Mouse (Mus musculus): ENCODE results near the gene Ptx4.
A peak's percentile ranks its signal among the peaks of the same experiment; 100 is the strongest.

The Ptx4 gene

DNA sequence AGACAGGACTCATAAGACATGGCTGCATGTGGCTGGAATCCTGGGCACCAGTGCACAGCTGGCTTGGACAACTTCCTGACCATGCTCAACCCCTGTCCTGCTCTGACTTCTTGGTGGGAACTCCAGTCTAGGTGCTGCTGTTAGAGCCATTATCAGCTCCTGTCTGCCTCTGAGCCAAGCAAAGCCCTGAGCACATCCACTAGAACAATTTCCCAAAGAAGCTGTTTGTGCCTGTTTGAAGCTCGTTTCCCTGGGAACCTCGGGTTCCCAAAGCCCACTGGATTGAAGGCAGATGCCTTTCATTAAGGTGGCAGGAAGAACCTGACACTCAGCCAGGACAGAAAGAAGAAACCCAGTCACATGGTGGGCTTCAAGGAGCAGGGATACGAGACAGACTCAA is at the start of gene Ptx4:
Gene Ptx4 (plus strand): TSS at position 355 of the 400 bp plus-strand sequence.
- no peak for DNase-seq (ENCODE audit: low spot score)

DNA sequence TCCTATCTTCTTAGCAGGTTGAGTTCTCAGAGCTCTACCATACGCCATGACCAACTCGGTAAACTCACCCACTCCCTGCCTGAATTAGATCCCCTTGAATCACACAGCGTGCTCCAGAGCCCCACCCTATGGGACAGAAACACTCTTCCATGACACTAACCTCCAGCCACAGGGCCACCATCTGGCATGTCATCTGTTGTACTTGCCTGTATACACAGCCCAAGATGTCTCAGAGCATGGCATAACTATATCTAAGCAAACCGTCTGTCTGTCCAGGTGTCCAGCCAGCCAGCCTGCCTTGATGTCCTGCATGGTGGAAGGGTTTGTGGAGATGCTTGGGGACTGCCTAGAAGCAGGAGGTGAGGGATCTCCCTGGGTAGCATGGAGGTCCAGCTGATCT is 43.7 kb upstream of the Ptx4 start:
- no peak for DNase-seq (ENCODE audit: low spot score)

DNA sequence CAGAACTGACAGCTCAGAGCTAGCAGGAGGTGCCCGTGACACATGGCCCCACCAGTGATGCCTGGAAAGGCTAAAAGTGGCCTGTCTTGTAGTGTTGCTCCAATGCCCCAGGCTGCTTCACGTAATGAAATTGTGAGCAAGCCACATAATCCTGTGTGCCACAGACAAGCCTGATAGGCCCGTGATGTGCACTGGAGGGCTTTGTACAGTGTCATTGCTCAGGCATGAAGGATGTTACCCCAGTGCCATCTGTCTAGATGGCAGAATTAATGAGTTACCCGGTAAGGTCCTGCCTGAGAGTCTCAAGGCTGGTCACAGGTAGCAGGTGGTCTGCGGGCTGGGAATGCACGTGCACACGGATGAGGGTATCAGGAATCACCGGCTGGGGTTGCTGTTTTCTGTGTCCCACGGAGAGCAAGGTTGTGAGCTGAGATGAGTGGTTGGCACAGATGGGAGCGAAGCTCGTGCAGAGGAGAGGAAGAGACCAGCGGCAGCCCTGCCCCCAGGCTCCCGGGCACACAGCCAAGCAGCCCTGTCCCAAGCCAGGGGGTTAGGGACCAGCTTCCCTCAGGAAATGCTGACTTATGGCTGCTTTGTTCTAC is 42.7 kb upstream of the Ptx4 start:
- peak; percentile 60 for DNase-seq (ENCODE audit: low spot score)

DNA sequence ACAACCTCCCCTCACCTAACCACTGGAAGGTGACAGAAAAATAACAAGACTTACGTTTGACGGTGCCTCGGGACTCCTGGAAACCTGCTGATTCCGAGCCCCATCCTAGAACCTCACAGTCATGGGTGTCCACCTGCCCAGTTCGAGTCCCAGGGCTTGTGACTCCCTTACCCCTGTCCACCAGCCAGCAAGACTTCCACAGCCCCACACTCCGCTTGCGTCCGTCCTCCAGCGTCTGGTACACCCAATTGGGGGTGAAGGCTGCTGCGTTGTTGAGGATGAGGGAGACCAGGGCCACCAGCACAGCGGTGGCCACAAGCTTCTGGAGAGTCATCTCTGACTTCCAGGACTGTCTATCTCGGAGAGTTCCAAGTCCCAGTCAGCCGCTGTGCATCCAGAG is 40.4 kb upstream of the Ptx4 start:
- no peak for DNase-seq (ENCODE audit: low spot score)

DNA sequence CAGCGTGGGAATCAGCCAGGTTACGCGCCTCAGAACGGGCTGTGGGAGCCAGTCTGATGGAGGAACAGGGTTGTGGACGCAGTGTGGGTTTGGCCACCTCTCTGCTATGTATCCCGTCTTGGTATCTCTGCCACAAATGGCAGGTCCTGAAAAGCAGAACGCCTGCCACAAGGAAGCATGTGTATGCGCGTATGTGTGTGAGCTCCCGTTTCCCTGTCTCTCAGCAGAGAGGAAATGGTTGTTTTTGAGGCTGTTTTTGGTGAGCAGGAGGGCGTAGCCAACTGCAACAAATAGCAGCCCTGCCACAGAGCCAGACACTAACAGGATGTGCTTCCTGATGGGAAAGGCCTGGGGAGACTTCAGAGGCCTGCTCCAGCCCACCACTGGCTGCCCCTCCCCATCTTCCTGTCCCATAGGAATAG is 39.6 kb upstream of the Ptx4 start:
- DNase-seq (ENCODE audit: low spot score): peak; percentile 23

DNA sequence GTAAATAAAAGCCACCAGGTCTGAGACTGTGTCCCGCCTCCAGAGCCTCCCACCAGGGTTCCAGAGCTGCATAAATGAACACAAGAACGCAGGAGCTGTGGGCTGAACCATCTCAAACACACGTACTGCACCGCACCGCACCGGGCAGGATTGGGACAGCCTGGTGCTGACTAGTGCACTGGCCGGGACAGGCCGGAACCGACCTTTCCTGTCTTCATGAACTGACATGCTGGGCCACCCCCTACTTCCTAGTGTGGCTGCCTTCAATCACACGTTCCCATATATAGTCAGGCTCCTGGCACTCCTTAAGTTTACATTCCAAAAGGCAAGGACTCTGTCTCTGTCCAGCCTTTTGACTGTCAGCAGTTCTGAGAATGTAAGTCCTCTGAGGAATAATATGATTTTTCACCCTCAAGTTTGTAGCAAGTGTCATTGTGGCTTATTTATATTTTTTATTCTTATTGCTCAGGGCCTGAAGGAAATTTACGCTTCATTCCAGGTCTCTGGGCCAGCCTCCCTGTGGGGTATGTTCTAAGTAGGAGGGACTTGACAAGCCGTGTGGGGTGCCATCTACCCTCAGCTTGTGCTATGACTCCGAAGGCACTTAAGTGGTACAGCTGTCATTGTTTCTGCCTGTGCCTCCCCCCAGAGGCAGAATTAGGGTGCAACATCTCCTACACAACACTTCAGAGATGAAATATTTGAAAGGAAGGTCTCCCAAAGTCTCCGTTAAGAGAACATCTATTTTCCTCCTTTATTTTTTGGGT is 38.3 kb upstream of the Ptx4 start:
- no peak for DNase-seq (ENCODE audit: low spot score)

DNA sequence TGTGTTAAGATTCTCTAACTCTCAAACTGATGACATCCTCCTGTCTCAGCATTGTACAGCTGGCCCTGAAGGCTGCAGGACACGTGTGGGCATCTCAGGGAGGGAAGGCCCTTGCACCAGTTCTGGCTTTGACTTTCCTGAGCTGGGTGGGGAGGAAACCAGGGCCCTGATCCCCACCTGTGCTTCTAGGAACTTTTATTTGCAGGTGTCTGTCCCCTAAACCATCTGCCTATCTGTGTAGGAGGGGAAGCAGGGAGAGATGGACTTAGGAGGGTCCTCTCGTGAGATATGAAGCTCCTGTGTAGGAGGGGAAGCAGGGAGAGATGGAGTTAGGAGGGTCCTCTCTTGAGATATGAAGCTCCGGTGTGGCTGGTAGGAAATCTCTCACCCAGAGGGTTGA is 37.7 kb upstream of the Ptx4 start:
- DNase-seq (ENCODE audit: low spot score): no peak

DNA sequence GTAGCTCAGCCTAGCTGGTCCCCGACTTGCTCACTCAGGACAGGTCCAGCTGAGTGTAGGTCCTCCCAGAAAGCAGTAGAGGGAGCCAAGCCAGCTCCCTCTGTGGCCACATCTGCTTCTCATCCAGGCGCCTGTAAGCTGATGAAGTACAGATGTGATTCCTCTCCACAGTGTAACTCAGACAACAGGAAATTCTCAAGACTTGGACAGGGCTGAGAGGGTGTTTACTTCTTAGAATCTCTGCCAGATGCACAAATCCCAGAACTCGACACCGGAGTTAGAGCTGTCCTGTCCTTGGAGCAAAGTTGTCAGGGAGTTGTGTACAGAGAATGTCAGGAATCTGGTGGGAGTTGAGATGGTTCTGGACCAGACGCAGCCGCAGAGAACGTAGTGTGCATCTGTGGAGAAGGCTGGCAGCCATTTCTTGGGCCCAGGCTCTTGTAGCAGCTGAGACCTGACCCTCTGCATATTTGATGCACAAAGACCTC is 37.1 kb upstream of the Ptx4 start, which contains the start of gene Tmem204:
Gene Tmem204 (minus strand): TSS at position 148 of the 488 bp plus-strand sequence.
- DNase-seq (ENCODE audit: low spot score): no peak

DNA sequence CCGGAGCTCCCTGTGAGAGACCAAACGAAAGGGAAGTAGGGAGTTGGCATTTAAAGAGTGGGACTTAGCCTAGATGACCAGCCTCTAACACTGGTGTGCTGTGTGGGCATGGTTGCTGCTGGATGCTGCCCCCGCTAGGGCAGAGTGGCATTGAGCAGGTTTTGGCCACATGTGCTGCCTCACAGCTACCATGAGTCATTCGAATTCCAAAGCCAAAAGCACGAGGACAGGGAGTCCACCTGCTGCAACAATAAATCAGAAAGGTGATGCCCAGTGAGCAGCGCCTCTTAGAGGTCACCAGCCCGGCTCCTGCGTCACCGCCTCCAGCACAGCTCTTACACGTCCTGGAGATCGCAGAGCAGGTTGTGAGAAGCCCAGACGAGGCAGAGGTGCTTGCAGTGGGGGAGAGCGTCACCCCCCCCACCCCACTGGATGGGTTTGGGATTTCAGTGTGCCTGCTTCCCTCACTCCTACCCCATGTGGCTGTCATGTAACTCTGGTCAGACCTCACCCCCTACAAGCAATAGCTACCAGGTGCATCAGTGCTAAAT is 35.6 kb upstream of the Ptx4 start:
- DNase-seq (ENCODE audit: low spot score): no peak

DNA sequence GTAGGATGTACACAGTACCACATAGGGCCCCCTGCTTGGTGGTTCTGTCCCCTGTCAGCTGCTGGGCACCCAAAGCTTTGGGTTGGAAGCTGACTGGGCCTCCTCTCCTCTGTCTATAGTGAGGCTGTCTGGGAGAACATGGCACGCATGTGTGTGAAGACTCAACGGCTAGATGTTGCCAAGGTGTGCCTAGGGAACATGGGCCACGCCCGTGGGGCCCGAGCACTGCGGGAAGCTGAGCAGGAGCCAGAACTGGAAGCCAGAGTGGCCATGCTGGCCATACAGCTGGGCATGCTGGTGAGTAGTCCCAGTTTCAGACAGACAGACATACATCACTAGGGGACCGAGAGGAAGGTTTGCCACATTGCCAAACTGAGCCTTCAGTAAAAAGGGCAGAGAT is 33.8 kb upstream of the Ptx4 start:
- DNase-seq (ENCODE audit: low spot score): no peak

DNA sequence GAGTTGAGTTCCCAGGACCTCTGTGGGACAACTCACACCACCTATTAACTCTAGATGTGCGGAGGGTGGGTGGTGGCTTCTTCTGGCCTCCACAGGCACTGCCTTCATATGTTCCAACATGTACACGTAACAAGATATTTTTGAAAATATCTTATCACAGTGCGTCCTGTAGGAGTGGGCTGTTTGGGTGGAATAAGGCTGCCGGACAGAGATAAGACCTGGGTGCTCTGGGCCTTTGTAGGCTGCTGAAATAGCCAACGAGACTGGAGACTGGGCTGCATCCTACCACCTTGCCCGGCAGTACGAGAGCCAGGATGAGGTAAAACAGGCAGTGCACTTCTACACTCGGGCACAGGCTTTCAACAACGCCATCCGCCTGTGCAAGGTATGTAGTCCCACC is 31.4 kb upstream of the Ptx4 start:
- no peak for DNase-seq (ENCODE audit: low spot score)

DNA sequence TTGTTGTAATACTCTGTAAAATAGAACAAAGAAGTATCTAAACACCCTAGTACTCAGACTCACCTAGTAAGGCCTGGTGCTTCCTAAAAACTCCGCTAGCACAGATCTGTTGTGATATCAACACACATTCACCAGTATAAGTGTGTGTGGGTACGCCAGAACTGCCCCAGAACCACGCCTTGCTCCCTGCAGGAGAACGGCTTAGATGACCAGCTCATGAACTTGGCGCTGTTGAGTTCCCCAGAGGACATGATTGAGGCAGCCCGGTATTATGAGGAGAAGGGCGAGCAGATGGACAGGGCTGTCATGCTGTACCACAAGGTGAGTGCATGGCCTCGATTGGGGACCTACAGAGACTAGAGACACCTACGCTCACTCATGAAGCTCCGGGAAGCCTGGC is 30.1 kb upstream of the Ptx4 start:
- no peak for DNase-seq (ENCODE audit: low spot score)

DNA sequence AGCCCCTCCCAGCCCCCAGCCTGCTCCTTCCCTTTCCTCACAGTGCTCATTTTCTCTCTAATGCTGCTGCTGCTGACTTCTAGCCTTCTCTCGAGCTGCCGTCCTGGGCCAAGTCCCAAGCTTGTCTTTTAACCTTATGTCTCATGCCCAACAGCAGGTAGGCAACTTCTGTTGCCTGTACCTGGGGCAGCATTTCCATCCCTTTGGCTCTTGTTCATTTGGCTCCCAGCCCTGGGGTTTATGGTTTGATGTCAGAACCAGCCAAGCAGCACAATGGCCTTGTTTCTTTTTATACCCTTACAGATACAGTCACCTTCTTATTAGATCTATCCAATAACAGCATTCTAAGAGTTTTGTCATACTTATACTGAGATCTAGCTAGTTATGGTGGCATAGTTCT is 24.3 kb upstream of the Ptx4 start:
- no peak for DNase-seq (ENCODE audit: low spot score)

DNA sequence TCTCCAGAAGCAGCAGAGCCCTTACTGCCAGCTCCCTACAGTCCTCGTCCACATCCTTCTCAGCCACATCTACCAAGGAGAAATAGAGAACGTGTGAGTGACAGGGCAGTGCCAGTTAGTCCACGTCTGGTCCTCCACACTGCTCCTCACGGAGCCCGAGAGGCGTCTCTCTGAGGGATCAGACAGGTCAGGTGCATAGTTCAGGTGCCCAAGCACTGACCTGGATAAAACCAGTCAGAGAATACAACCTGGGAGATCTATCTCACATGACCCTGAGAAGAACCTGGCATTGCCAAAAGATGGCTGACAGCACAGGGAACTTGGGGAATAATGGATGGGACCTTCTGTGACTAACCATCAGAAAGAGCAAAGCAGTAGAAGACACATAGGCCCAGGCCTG is 20.5 kb upstream of the Ptx4 start:
- no peak for DNase-seq (ENCODE audit: low spot score)

DNA sequence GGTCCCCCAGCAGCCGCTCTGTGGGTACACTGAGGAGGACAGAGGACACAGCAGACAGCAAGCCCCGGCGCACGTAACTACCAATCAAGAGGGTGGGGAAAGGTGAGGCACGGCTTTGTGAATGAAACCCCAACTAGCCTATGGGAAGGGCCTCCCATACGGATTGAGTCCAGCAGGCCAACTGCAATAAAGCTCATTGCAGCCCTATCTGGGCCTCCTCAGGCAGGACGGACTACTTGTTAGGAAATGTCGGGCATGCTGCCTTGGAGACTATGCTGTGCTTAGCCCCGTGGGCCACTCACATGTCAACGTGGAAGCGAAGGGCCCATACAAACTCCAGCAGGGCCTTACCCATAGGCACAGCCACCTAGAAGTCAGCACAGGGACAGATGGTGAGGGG is 19.2 kb upstream of the Ptx4 start:
- no peak for DNase-seq (ENCODE audit: low spot score)

DNA sequence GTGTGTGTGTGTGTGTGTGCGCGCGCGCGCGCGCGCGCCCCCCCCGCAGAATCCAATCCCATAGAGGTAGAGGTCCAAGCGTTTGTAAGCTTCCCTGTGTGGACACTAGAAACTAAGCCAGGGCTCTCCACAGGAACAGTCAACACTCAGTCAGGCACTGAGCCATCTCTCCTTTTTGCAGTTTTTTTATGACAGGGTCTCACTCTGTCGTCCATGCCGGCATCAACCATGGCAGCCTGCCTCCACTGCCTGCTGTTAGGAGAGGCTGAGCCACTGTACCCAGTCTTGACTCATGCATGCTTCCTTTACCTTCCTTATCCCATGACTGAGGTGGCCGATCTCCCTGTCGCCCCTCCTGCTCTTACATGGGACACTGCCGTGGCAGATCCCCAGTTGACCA is 12.8 kb upstream of the Ptx4 start:
- DNase-seq (ENCODE audit: low spot score): no peak

DNA sequence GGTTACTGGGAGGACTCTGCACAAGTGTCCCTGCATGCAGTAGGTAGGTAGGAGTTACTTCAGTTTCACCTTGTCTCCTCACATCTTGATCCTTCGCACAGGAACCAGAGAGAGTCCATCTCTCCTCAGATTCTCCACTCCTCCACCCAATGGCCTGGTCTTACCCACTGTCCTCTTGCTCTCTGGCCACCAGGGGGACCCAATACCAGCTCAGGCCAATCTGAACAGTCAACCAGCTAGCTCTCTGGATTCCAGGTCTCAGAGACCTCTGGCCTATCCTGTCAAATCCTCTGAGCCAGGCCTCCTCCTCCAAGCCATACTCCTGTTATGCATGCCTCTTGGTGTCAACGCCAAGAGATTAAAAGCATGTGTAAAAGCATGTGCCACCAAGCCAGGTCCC is 11.0 kb upstream of the Ptx4 start:
- no peak for DNase-seq (ENCODE audit: low spot score)

DNA sequence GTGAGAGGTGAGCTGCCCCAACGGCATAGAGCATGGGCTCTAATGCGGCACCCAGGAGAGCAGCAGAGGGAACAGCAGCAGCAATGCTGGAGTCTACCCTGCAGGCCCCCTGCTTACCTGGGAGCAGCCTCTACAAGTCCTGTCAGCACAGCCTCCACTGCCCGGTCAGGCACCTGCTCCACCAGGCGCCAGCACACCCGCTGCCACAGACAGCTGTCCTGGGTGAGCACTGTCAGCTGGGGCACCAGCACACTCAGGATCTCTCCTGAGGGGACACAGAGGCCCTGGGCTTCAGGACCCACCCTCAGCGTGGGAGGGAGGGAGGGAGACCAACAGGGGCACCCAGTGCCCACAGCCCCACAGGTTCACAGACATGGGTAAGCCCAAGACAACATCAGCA is 10.0 kb upstream of the Ptx4 start:
- DNase-seq (ENCODE audit: low spot score): no peak

DNA sequence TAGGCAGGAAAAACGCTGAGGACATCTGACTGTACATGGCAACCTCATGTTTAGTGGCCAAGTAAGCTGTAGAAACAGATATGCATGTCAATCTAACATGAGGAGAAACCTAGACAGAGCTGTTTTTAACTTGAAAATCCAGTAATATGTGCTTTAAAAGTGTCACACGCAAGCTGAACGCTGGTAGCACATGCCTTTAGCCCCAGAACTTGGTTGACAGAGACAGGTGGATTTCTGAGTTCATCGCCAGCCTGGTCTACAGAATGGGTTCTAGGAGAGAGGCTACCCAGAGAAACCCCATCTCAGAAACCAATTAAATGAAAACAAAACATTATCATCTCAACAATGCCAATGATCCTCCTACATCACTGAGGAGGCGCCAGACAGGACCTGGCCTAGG is 9.3 kb upstream of the Ptx4 start:
- no peak for DNase-seq (ENCODE audit: low spot score)

DNA sequence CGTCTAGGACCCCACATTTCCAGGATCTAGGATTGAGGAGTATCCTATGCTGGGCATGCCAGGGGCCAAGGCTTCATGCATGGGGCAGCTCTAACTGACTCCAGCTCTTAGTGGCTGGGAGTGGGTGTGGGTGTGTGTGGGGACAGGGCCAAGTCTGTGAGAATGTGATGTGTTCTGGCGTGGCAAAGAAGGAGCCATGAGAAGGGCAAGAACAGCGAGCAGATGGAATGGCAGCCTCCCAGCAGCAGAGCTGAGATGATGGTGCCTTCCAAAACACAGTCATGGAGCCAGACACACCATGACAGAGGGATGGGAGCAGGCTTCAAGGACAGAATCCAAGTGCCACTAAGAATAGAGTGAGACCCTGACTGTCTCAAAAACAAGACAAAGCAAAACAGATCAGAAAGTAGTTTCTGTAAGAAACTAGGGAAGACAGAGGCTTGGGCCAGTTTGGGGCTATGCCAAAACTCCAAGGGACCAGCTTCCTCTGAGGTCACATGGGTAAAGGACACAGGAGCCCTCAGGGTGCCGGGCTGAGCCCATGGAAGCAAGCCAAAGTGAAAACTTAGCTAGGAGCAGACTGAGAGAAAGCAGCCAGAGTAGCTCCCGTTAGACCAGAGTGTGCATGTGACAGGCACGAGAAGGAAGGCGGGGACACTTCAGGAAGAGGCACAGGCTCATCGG is 8.7 kb upstream of the Ptx4 start:
- DNase-seq (ENCODE audit: low spot score): peak; percentile 62

DNA sequence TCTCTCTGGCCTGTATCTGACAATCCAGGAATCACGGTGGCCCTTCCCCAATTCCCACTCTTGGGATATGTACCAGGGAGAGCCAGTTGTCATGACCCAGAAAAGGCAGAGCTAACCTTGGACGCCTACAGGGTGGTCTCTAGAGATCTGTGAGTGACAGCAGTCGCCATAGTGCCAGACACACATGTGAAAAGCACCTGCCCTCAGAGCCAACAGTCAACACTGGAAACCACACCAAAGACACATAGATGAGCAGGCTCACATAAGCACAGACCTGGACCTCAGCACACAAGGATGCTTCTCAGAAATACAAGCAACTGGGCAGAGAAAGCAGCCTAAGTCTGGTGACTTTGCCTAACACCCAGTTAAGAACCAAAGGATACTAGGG is 8.1 kb upstream of the Ptx4 start:
- DNase-seq (ENCODE audit: low spot score): no peak

DNA sequence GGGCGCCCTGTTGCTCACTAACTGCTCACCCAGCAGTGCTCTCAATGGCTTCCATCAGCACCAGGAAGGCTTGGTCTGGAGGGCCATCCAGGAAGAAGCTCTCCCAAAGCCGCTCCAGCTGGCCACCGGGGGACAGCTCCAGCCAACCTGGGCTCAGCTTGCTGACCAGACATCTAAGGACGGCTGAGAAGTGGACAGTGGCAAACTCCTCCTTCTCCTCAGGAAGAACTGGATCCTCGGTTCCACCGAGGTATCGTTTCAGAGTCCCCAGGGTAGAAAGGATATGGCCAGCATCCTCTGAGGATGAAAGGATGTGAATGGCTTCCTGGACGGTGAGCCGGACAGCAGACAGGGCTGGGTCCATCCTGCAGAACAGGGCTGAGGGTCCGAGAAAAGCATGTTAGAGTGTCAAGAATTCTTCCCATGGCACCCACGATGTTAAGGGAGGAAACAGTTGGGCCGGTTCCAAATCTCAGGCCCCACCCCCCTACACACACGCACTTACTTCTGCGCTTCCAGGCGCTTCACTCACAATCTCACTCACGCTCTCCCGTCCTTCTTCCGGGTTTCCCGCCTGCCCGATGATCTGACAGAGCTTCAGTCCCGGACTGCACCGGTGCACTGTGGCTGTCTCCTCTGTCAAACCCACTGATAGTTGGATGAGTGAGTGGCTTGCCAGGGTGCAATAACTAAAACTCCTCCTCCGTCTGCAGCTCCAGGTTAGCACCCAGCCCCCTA is 5.5 kb upstream of the Ptx4 start:
- DNase-seq (ENCODE audit: low spot score): no peak
